Mouse (Mus musculus): ENCODE data around the gene Ripk3.

The Ripk3 gene

DNA sequence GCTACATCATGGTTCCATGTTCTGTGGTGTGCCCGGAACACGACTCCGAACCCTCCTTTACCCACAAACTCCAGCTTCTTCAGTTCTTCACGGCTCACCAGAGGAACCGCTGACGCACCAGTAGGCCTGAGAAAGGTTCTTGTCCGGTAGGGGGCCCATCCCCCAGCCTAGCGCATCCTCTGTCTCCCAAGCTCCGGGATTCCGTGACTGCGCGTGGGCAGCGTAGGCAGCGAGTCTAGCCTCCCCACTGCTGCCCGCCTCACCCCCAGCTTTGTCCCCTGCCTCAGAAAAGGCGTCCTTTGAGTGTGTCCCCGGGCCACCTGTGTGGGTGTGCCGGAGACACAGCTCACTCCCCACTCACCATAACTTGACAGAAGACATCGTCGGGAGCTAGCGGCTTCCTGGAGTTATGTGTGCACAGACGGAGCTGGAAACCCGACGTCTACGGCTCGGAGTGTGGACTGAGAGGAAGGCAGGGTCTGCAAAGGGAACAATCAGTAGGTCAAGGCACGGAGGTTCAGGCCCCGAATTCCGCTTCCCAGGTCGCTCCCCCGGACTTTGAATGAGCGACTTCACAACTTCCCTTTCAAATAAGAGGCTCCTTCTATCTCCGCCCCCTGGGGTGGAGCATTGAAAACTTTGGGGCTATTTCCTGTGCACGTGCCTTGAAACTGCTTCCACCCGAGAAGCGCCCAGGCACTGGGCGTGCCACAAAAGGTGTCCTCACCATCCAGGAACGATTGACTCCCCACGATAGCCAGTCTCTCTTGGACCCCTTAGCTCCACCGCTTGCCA lies at the start of gene Ripk3:
Gene Ripk3 (minus strand): TSS at position 610 of the 795 bp plus-strand sequence.
- DNase-seq, result no peak

DNA sequence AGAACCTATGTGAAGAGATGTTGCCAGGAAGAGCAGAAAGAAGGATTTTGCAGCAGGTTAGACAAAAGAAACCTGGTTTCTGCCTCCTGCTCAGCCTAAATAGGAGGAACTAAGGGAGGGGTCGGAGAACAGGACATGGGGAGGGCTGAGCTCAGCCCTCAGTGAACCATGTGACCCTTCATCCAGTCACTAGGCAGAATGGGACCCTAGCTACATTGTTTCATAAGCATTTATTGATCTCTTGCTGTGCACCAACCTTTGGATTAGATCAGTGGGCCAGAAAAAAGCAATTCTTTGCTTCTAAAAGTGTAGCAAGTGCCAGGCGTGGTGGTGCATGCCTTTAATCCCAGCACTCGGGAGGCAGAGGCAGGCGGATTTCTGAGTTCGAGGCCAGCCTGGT lies 49.6 kb upstream of the Ripk3 start:
- DNase-seq, result no peak

DNA sequence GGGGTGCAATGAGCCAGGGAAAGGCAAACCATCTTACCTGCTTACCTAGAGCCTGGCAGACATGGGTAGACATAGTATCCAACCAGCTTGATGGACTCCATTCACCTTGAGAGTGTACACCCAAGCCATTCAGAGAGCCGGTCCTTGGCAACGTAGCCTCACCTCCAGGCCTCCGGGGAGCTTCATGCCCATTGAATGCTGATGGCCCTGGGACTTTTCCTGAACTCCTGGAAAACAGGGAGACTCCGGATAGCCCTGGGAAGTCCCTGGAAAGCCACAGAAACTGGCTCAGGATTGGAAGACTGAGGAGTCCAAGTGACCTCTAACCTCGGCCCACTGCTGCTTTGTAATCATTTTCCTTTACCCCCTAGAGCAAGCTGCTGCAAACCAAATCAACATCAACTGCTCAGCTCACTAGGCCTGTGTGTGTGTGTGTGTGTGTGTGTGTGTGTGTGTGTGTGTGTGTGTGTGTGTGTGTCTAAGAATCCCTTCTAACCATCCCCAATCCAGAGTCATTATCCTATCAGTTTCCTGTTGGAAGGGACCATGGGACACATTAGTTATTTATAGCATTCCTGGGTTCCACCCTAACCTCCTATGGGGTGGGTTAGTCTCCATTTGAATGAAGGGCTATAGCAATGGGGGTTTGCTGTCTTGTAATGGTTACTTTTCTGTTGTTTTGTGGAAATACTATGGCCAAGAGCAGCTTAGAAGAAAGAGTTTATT lies 46.3 kb upstream of the Ripk3 start:
- DNase-seq, result no peak

DNA sequence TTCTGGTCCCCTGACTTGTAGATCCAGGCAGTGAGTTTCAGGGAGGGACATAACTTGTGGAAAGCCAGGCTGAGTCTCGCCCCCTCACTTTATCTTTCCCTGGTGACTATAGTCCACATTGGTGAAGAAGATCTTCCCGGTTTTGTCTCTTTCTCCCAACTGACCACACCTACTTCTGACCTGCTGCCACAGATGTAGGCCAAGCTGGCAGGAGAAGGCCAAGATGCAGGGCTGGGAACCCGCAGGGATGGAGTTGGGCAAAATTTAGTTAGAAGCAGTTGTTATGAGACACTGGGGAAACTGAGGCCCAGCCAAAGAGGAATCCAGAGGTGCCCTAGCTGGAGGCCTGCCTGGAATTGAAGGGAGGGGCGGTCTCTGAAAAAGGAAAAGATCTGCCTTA lies 44.5 kb upstream of the Ripk3 start:
- DNase-seq, result no peak

DNA sequence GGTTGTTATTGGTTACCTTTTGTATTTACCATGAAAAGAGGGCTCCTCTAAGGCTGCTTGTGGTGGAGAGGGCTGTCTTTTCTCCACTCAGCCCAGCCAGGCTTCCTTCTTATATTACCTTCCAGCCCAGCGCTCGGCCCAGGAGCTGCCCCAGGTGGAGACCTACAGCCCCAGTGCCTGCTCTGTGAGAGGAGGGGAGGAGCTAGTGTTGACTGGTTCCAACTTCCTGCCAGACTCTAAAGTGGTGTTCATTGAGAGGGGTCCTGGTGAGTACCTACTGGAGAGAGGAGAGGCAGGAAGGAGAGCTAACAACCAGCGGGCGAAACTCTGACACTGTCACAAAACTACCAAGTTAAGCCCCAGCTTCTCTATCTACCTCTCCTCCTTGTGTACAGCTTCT lies 41.7 kb upstream of the Ripk3 start:
- DNase-seq, result no peak

DNA sequence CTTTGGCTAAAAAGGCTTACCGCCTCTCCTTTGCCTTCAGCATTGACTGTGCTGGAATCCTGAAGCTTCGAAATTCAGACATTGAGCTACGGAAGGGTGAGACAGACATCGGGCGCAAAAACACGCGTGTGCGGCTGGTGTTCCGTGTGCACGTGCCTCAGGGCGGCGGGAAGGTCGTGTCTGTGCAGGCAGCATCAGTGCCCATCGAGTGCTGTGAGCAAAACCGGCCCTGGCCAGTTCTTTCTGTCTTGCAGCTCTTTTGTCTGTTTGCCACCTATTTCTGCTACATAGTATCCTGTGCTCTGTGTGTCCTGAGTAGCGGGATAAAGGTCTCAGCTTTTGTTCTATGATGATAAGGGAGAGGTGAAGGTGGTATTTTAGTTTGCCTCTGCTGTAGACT lies 41.2 kb upstream of the Ripk3 start:
- no peak for DNase-seq

DNA sequence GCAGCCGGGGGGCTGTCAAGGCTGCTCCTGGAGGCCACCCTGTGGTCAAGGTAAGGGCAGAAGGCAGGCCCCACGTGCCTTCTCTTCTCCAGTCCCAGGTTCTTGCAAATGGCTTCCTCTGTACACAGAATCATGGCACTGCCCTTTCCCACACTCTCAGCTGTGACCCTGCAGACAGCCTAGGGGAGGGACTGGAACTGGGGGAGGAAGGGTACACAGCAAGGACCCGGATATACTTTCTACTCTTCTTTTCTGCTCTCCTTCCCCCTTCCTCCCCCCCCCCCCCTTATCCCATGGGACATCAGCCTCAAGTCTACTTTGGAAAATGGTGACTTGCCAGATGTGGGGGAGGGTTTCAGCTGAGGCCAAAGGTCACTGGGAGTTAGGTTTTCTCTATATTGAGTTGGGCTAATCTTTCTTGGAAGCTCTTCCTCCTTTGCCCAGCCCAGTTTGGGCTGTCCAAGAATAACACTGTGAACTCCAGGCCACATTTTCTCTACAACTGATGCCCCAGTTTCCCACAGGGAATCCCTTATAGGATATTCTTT lies 40.1 kb upstream of the Ripk3 start:
- DNase-seq, result peak; percentile 1

DNA sequence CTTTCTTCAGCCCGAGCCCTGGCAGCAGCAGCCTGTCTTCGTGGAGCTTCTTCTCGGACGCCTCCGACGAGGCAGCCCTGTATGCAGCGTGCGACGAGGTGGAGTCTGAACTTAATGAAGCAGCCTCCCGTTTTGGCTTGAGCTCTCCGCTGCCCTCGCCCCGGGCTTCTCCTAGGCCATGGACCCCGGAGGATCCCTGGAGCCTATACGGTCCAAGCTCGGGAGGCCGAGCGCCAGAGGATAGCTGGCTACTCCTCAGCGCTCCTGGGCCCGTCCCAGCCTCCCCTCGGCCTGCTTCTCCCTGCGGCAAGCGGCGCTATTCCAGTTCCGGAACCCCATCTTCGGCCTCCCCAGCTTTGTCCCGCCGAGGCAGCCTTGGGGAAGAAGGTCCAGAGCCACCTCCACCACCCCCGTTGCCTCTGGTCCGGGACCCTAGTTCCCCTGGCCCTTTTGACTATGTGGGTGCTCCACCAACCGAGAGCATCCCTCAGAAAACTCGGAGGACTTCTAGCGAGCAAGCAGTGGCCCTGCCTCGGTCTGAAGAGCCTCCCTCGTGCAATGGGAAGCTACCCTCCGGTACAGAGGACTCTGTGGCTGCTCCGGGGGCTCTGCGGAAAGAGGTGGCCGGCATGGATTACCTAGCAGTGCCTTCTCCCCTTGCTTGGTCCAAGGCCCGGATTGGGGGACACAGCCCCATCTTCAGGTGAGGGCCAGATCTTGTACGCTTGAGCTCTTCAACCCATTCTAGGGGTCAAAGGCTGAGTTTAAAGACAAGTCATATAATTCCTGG lies 38.1 kb upstream of the Ripk3 start:
- DNase-seq, result peak; percentile 4

DNA sequence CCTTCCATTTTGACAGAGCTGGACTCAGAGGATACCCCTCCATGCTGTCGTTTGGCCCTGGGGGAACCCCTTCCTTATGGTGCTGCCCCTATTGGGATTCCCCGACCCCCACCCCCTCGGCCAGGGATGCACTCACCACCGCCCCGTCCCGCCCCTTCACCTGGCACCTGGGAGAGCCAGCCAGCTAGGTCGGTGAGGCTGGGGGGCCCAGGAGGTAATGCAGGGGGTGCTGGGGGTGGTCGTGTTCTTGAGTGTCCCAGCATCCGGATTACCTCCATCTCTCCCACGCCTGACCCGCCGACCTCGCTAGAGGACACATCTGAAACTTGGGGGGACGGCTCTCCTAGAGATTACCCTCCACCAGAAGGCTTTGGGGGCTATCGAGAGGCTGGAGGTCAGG lies 37.5 kb upstream of the Ripk3 start:
- DNase-seq, result peak; percentile 6

DNA sequence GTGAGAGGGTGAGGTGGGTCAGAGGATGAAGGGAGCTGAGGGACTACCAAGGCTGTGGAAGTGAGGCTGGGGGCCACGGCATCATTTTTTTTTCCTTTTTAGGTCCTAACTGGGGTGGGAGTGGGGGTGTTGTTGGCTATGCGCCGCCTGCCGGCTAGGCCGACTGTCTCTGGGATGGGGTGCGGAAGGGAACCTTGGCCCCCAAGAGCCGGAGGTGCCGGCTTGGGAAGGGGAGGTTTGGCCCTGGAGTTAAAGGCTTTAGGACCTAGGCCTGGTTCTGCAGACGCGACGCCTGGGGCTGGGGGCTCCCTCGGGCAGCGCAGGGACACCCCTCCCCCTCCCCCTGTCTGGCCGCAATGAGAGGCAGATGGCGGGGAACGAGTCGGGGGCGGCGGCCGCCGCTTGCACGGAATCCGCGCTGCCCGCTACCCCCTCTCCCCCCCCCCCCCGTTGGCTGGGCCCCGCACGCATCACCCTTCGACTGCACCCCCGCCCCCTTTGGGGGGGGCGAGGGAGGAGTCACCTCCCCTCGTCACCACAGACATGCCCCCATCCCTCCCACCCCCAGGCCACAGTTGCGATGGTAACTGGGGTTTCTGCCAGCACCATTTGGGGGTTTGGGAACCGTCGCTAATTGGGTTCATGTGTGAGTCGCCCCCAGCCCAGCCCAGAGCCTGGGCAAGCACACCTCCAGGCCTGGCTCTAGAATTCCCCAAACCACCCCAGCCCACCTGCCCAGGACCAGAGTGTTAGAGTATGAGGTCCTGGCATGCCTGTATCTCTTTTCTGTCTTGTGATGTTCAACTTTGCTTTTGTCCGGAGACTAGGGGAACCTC lies 36.8 kb upstream of the Ripk3 start:
- peak; percentile 55 for DNase-seq

DNA sequence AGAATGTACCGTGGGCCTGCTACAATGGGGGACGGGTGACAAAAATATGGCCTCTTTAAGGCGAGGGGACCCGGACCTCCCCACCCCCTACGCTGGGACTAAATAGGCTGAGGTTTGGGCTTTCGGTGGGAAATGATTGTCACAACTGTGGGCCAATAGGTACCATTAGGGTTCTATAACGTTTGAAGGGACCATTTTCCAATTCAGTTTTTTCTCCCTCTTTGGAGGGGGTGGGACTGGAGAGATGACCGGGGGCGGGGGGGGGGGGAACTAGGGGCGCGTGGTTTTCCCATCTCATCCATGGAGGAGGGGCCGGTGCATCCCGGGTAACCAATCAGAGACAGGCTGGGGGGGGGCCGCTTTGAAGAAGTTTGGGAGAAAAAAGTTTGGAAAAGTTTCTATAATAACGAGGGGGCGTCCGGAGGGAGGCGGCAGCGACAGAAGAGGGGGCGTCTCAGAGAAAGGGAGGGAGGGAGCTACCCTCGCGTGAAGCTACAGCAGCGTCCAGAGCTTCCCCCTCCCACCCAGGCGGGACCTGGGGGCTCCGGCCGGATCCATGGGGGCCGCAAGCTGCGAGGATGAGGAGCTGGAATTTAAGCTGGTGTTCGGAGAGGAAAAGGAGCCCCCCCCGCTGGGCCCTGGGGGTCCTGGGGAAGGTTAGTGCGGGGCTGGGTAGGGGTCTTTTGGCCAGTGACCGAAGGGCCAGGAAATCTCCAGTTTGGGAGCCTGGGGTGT lies 36.0 kb upstream of the Ripk3 start:
- peak; percentile 10 for DNase-seq

DNA sequence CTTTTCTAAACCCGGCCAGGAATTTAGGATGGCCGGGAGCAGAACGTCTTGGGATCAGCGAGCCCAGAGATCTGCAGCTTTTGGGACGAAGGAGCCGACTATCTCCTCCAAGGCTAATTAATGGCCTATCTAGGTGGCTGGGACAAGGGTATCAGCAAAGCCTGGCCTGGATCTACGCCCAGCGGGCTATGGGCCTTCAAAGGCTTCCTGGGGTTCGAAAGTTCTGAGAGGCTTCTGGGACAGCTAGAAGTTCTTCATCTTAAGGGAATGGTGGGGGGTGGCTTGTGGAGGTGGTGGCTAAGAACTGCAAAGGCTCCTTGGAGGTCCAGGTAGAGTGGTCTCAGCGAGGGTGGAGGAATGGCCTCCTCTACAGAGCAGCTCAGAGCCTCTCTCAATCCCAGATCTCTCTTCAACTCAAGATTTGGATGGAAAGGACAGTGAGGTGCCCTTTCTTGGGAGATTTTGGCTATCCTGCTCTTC lies 35.4 kb upstream of the Ripk3 start:
- DNase-seq, result peak; percentile 30

DNA sequence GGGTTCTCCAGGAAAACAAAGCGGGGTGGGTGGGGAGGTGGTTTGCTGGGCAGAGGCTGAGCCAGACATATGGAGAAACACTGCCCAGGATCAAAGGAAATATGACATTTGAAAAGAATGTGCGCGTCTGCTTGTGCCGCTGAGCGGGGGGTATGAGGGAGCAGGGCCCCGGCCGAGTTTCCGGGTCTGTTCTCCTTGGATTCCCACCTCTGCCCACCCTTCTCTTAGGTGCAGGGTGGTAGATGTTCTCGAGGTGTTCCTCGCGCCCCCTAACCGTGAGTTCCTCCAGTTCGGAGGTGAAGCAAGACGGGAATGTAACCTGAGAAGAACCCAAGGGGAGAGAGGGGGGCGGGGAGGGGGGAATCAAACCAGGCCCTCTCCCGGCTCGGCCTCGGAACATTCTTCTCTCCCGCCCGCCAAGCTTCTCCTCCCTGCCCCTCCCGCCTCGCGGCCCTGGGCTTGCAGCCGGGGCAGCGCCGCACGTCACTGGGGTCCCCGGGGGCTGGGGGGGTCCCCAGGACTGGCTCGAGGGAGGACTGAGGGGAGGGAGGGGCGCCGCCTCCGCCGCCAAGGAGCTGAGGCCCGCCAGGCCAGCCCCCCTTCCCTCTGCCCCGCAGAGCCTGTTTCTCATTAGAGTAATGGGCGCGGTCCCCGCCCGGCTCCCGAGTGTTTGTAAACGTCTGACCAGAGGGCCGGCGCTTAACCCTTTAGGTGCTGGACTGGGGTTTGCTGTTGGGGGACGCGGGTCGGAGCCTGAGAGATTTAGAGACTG lies 34.5 kb upstream of the Ripk3 start, which contains the start of gene Nfatc4:
Gene Nfatc4 (plus strand): TSS at position 154 of the 772 bp plus-strand sequence.
- peak; percentile 72 for DNase-seq

DNA sequence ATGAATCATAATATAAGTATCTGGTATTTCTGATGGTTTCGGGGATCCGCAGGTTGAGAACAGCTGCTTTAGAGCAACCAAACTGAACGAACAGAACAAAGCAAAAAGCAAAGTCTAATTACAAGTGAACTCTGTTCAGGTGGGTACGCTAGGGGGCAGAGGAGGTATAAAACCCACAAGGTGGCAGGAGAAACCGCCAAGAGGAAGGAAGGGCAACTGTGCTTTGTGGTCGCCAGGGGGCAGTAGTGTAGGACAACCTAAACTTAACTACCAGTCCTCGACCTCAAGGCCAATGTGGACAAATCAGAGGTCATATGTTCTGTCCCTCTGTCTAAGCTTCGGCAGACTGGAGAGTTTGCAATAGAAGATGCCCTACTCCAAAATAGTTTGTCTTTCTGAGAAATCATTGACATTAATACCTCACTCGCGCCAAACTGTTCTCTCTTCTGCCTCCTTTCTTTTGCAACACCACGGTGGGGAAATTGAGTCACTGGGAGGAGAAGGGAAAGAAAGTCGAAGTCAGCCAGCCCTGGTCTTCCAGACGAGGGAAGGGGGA lies 33.8 kb upstream of the Ripk3 start:
- peak; percentile 65 for DNase-seq

DNA sequence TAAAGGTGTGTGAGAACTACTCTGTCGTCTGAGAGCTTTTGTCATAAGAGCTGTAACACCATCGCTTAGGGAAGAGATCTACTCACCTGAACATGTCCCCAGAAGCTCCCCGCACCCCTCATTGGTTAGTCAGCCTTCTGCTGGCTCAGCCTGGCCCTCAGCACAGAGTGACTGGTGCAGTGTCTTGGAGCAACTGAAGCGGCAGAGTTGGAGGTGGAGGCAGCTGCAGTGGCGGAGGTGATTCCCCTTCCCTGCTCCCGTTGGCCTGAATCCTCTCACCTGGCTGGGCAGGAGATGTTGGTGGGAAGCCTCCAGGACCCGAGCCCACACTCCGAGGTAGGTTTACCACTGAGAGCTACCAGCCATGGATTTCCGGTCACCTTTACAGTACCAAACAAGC lies 31.9 kb upstream of the Ripk3 start:
- DNase-seq, result peak; percentile 1

DNA sequence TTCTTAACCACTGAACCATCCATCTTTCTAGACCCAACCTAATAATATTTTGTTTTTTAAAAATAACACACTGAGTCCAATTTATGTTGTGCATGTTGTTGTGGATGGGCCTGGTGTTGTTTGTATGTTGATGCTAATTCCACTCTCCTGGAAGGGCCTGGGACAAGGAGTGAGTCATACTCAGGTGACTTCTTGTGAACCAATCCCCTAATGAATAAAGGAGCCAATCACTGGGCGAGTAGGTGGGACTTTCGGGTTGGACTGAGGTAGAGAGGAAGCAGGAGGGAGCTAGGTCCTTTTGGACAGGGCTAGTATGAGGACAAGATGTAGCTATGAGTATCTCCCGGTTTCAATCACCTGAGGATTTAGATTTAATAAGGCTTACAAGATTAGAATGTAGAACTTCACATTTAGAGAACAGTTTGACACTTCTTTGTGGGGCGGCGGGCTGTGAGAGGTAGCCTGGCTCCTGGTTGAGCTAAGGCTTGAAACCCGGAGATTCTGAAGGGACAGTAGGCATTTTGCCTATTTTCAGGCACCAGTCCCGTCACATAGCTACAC lies 31.3 kb upstream of the Ripk3 start:
- DNase-seq, result peak; percentile 0

DNA sequence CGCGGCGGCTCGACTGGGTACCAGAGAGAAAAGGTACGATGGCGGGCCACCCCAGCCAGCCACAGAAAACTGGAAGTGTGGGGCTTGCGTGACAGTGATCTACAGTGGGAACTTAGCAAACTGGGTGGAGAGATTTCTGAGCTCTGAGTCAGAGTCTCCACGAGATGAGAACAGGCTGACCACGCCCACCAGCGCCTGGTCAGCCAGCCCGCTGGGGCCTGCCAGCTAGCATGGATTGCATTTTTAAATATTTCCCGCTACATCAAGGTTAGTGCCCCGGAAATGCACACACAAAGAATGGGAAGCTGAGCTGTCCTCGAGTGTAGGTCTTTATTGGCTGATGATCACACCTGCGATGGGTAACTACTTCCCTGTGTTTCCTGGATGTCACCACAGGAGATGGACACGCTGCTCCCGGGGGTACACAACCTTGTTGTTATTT lies 26.7 kb upstream of the Ripk3 start:
- DNase-seq, result peak; percentile 41

DNA sequence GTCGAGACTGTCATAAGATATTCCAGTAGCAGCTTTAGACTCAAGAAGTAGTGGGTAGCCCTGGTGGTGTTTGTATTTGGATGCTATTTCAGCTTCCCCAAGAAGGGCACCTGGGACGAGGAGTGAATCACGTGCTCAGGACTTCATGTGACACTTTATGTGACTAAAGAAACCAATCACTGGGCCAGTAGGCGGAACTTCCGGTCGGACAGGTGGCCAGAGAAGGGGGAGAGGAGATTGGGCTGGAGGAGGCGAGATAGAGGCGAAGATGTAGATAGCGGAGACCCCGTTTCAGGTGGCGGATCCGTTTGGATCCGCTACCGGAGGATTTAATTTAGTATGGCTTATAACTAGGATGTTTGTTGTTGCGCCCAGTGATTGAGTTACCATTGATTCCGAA lies 26.2 kb upstream of the Ripk3 start:
- DNase-seq, result peak; percentile 76

DNA sequence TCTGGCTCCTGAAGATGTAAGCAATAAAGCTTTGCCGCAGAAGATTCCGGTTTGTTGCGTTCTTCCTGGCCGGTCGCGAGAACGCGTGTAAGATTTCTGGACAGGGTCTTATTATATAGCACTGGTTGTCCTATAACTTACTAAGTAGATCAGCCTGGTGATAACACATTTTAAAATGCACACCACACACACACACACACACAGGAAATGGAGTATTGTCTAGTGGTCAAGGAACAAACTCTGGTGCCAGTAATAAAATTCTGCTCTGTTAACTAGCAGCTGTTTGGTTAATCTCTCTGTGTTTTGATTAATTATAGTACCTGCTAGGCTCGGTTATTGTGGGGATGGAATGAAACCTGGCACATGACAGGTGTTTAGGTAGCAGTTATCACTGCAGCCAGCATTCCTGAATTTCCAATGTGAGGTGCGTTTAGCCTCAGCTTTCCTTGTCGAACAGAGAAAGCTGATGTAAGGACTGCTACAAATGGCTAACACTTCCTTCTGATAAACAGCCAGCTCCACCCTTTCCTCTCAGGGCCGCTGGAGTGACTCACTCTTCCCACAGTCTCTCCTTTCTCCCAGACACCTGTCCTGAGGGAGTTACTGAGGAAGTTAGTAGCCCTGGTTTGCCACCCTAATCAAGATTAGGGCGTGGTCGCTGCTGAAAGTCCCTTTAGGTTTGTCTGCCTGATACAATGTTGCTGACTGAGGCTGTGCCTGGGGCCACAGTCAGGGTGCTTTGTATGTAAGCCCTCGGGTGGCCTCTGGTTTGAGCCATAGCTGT lies 6.9 kb upstream of the Ripk3 start:
- no peak for DNase-seq

Measured in right cerebral cortex, postnatal 4 days (tissue).